Mouse (Mus musculus) brain, adult 2 months (tissue): ENCODE measurements around the gene Myoc.
"Not testable (repeated sequence)": the region's sequence is repeated elsewhere in the genome, so short reads cannot be mapped to it uniquely, and the experiment has no call there.

Experiments
- DNase-seq: peaks from one replicate; pipeline ENCODE4 v3.0.0; 2011; ENCODE audit warnings: low read depth, low spot score

Gene Myoc

GRCm38 (mm10) chr1:162639051-162639750 is at the start of gene Myoc:
TSS of gene Myoc (plus strand) at chr1:162639155.
- DNase-seq = no peak

- DNase-seq = peak; percentile 34
These were observed 49.5 kb upstream of the Myoc start for GRCm38 (mm10) chr1:162589443-162589842.

DNA sequence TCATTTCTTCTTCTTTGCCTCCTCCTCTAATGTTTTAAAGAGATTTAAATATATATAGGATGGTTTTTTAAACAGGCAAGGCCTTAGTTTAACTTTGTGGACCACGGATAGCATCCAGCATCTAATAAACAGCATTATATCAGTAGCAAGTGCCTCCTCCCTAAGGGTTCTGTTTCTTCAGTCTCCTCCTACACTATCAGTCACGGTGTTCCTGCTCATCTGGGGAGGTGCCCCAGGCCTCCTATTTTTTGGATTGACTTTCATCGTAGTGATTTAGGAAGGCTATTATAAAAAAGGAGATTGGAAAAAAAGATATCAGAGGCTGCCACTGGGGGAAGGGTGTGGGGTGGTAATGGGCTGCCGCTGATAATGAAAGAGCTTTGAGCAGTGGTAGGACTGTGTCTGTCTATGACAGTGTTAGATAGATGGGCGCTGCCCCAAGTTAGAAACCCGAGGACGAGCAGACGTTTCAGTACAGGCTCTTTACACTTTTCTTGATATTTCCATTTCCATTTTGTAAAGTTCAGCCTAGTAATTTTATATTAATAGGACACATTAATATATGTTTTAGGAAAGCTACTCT is 48.4 kb upstream of the Myoc start:
- no peak for DNase-seq

DNA sequence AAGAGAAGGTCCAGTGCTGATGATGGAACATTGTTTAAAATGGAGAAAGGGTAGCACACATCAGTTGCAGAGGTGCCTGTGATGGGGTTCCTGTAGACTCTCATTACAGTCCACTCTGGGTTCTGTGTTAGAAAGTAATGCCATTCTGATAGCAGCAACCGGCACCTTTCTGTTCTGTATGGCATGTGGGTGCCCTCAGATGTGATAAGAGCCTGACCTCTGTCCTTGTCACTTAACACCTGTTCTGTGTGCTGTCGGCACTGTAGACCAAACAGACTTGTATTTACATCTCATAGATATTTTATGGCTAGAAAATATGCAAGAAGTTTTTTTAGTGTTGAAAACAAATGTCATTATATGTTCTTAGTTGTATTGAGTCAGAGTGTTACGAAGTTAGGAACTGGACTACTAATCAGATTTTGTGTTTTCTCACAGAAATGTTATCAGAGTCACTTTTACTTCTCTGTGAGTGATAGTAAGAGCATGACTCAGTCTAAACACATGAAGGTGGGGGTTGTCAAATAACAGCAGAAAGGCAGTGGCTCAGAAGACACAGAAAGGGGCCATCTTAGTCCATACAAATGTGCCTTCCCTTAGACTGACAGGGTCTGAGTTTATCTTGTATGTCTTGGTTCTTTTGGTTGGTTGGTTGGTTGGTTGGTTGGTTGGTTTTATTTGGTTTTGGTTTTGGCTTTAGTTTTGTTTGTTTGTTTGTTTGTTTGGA is 41.4 kb upstream of the Myoc start:
- no peak for DNase-seq

GRCm38 (mm10) chr1:162599617-162600016 is 39.3 kb upstream of the Myoc start:
- no peak for DNase-seq

DNA sequence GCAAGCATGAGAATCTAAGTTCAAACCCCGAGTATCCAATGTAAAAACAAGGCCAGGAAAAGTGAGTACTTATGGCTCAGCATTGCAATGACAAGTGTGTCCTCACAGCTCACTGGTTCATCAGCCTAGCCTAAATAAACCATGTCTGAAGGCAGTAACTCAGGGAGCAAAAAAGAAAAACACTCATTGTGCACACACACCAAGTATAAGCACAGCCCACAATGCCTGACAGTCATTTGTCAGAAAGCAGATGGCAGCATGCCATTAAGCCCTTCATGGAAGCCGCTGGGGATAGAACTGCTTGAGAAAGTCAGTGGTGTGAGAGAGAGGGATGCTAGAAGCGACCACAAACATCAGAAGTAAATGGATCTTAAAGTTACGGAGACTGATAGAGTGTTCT is 37.7 kb upstream of the Myoc start:
- peak; percentile 29 for DNase-seq

DNA sequence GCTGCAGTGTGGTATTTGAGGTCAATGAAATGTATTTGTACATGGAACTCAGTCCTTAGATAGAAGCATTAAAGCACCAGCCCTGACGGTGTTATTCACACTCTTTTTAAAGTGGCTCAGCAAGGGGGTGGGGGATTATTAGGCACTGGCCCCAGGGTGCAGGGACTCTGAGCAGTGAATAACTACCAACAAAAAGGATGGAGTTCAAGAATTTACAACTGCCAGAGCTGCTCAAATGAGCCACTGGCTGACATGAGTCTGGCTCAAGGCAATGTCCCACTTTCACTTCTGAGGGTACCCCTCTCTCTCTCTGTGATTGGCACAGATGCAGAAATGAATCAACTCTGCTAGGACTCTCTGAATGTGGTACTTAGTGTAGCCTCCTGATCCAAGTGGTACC is 30.8 kb upstream of the Myoc start:
- no peak for DNase-seq

DNA sequence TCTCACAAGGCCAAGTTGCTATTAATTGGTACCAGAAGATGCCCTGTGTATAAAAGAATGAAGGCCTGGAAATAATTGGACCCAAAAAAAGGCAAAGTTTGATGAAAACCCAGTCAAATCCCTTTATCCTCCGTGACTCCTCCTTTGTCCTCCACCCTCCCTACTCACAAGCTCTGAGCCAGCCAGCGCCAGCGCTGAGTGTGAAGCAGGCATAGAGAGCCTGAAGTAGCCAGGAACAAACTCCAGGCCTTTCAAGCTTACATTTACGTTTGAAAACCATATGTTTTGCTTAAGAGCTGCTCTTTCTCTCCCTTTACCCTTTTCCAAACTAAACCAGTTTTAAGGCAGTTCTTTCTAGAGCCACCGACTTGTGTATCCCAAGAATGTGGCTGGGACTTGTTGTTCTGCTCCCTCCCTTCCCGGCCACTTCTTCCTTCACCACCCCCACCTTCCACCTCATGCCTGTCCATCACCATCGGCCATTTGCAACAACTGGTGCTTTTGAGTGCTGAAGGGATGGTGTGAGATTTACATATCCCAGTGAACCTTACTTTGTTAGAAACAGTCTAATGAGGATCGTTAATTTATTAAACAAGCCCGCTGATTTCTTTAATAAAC is 29.2 kb upstream of the Myoc start:
- DNase-seq = no peak

- no peak for DNase-seq
These were observed 27.8 kb upstream of the Myoc start for GRCm38 (mm10) chr1:162611191-162611590.

DNA sequence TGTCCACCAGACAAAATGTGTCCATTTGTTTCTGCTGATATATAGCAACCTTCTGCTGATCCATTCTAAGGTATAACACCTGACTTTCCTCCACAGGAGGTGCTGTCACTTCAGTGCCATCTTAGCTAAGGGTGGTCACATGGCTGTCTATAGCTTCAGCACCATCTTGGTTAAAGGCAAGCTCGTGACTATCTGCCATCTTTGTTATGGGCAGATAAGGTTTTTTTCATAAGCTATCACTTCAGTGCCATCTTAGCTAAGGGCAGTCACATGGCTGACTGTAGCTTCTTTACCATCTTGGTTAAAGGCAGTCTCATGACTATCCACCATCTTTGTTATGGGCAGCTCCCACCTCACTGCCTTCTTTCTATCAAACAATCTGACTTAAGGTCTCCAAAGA is 23.4 kb upstream of the Myoc start:
- DNase-seq = peak; percentile 75

DNA sequence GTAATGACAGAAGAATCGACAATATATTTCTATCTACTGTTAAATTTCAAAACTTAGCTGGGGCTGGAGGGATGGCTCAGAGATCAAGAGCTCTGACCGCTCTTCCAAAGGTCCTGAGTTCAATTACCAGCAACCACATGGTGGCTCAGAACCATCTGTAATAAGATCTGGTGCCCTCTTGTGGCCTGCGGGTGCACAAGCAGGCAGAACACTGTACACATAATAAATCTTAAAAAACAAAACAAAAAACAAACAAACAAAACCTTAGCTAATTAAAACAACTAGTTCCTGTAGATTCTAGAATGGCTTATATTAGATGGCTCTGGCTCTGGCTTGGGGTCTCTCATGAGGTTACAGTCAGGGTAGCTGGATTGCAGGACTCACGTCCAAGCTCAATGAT is 18.5 kb upstream of the Myoc start:
- no peak for DNase-seq

- DNase-seq = no peak
These were observed 15.1 kb upstream of the Myoc start for GRCm38 (mm10) chr1:162623895-162624294.

- DNase-seq = no peak
These were observed 13.7 kb upstream of the Myoc start for GRCm38 (mm10) chr1:162625229-162625628.

- DNase-seq = not testable (repeated sequence)
These were observed 11.1 kb upstream of the Myoc start for GRCm38 (mm10) chr1:162627821-162628220.

DNA sequence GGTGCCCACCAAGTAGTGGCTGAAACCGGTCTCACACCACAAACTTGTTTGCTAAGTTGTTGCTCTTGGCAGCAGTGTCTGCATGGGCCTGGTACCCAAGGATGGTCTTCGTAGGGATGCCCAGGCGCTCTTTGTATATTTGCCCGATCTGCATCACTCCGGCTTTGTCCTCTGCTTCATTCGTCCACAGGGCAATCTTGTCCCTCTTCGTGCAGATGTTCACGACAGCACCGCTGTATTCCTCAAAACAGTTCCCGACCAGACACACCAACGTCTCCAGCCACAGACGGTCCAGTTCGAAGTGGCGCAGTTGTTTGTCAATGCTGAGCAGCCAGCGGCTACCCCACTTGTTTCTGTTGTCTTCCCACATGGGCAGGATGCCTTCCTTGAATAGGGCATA is 10.6 kb upstream of the Myoc start:
- not testable (repeated sequence) for DNase-seq

- peak; percentile 41 for DNase-seq
These were observed 3.5 kb upstream of the Myoc start for GRCm38 (mm10) chr1:162635291-162635931.

DNA sequence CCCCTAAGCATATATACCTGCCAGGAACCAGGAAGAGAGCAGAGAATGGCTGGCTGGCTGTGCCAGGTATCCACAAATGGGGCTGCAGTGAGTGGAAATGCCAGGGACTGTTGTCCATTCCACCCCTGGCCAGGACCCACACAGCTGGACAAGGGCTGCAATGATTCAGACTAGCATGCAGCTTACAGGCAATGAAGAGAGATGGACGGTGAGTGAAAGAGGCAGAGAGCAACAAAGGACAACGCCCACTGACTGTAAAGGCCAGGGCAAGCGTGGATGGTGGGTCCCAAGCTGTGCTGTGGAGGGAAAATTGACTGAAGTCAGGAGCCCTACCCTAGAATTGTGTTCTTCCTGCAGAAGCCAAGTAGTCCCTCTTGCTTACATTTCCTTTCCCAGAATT is 2.4 kb upstream of the Myoc start:
- no peak for DNase-seq

DNA sequence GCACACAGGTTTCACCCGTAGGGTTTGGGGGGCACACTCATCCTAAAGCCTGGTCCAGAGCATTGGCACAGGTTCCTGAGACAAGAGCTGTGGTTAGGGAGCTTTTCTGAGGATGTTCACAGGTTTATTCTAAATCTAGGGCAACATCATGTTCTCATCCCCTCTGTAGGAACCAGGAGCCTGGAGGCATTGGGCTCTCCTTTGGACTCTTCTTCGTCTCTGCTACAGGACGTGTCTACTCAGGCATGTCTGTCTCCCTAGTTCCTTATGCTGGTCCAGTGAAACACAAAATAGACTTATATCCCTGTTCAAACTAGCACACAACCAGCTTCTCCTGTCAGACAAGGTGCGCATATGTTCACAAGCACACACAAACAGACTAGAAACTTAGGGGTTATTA is 420 bp upstream of the Myoc start:
- DNase-seq = peak; percentile 8

- DNase-seq = no peak
These were observed 906 bp downstream of the Myoc start for GRCm38 (mm10) chr1:162639861-162640260.

DNA sequence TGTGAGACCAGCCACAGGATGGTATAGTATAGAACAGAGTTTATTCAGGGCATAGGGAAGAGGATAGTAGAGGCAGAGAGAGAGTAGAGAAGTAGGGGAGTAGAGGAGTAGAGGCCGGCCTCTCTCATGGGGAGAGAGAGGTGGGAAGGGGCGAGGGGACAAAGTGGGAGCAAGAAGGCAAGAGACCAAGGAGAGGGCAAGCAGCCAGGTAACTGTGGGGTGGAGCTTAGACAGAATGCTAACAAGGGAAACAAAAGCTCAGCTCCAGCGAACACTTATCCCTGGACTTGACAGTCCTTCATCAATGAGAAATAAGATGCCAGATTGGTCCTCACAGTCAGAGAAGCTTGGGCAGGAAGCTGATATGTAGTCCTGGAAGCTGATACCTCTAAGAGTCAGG is 3.6 kb downstream of the Myoc start:
- no peak for DNase-seq

GRCm38 (mm10) chr1:162643752-162644151 is 4.8 kb downstream of the Myoc start:
- DNase-seq = peak; percentile 92

GRCm38 (mm10) chr1:162646083-162646686 is 7.2 kb downstream of the Myoc start:
- peak; percentile 44 for DNase-seq
